Mouse (Mus musculus): Measurements from ENCODE around the gene Efcab11.

The Efcab11 gene

GRCm38 (mm10) chr12:99756213-99756612, 128.0 kb downstream of the Efcab11 start:
- no peak for DNase-seq (ENCODE audit: low read depth, low spot score)

GRCm38 (mm10) chr12:99752986-99753385, 131.3 kb downstream of the Efcab11 start:
- no peak for DNase-seq (ENCODE audit: low read depth, low spot score)

GRCm38 (mm10) chr12:99749391-99749790, 134.8 kb downstream of the Efcab11 start:
- no peak for DNase-seq (ENCODE audit: low read depth, low spot score)

GRCm38 (mm10) chr12:99741631-99742030, 142.6 kb downstream of the Efcab11 start:
- no peak for DNase-seq (ENCODE audit: low read depth, low spot score)

GRCm38 (mm10) chr12:99739211-99739610, 145.0 kb downstream of the Efcab11 start:
- no peak for DNase-seq (ENCODE audit: low read depth, low spot score)

GRCm38 (mm10) chr12:99738256-99738655, 146.0 kb downstream of the Efcab11 start:
- no peak for DNase-seq (ENCODE audit: low read depth, low spot score)

GRCm38 (mm10) chr12:99736971-99737370, 147.3 kb downstream of the Efcab11 start:
- no peak for DNase-seq (ENCODE audit: low read depth, low spot score)

GRCm38 (mm10) chr12:99735172-99735571, 149.1 kb downstream of the Efcab11 start:
- DNase-seq (ENCODE audit: low read depth, low spot score) = no peak

- DNase-seq (ENCODE audit: low read depth, low spot score) = no peak
Measured at GRCm38 (mm10) chr12:99724206-99724605, 160.0 kb downstream of the Efcab11 start.

GRCm38 (mm10) chr12:99723791-99724190, 160.4 kb downstream of the Efcab11 start:
- no peak for DNase-seq (ENCODE audit: low read depth, low spot score)

- DNase-seq (ENCODE audit: low read depth, low spot score) = peak; percentile 11
Measured at GRCm38 (mm10) chr12:99721318-99721717, 162.9 kb downstream of the Efcab11 start.

- no peak for DNase-seq (ENCODE audit: low read depth, low spot score)
Measured at GRCm38 (mm10) chr12:99719777-99720176, 164.5 kb downstream of the Efcab11 start.

- no peak for DNase-seq (ENCODE audit: low read depth, low spot score)
Measured at GRCm38 (mm10) chr12:99718161-99718560, 166.1 kb downstream of the Efcab11 start.

- DNase-seq (ENCODE audit: low read depth, low spot score) = no peak
Measured at GRCm38 (mm10) chr12:99716038-99716610, 168.1 kb downstream of the Efcab11 start.

- DNase-seq (ENCODE audit: low read depth, low spot score) = no peak
Measured at GRCm38 (mm10) chr12:99715129-99716037, 168.9 kb downstream of the Efcab11 start.

GRCm38 (mm10) chr12:99712214-99712613, 172.0 kb downstream of the Efcab11 start:
- DNase-seq (ENCODE audit: low read depth, low spot score) = no peak

- DNase-seq (ENCODE audit: low read depth, low spot score) = no peak
Measured at GRCm38 (mm10) chr12:99702248-99702647, 182.0 kb downstream of the Efcab11 start.

- no peak for DNase-seq (ENCODE audit: low read depth, low spot score)
Measured at GRCm38 (mm10) chr12:99700380-99700779, 183.9 kb downstream of the Efcab11 start.

GRCm38 (mm10) chr12:99699379-99700023, 184.7 kb downstream of the Efcab11 start:
- DNase-seq (ENCODE audit: low read depth, low spot score) = no peak

- no peak for DNase-seq (ENCODE audit: low read depth, low spot score)
Measured at GRCm38 (mm10) chr12:99694066-99694465, 190.2 kb downstream of the Efcab11 start.

- DNase-seq (ENCODE audit: low read depth, low spot score) = no peak
Measured at GRCm38 (mm10) chr12:99686418-99686992, 197.7 kb downstream of the Efcab11 start.

- no peak for DNase-seq (ENCODE audit: low read depth, low spot score)
Measured at GRCm38 (mm10) chr12:99685451-99686100, 198.7 kb downstream of the Efcab11 start.
